Mouse (Mus musculus) telencephalon, adult 2 months (tissue): ENCODE results near the gene Grip1.
"Not testable (repeated sequence)": the region's sequence is repeated elsewhere in the genome, so short reads cannot be mapped to it uniquely, and the experiment has no call there.

Experiments used
- DNase-seq: peaks from one replicate; pipeline ENCODE4 v3.0.0-alpha.2; 2011; ENCODE audit warnings: low read depth, low spot score

The Grip1 gene

DNA sequence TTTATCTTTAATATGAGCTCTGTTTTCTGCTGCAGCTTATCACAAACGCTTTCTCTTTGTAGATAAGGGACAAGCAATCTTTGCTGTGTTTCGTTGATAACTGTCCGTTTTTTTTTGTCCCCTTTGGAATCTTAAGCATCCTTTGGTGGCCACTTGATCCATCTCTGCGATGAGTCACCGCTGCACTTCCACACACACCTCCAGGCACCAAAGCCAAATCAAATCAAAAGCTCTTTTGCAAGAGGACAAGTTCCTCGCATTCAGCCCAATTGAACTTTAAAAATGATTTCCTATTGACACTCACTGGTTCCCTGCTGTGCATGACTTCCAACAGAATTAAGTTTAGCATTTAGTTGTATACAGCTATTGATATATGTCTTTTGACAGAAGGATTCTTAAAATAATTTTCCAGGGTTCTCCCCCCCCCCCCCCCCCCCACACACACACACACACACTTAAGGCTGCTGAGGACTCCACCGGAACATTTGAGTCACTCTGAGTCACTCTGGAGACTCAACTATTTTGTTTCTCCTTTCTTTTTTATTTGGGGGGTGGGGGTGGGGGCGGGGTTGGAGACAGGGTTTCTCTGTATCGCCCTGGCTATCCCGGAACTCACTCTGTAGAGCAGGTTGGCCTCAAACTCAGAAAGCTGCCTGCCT, 607.1 kb downstream of the Grip1 start:
- DNase-seq, result no peak

DNA sequence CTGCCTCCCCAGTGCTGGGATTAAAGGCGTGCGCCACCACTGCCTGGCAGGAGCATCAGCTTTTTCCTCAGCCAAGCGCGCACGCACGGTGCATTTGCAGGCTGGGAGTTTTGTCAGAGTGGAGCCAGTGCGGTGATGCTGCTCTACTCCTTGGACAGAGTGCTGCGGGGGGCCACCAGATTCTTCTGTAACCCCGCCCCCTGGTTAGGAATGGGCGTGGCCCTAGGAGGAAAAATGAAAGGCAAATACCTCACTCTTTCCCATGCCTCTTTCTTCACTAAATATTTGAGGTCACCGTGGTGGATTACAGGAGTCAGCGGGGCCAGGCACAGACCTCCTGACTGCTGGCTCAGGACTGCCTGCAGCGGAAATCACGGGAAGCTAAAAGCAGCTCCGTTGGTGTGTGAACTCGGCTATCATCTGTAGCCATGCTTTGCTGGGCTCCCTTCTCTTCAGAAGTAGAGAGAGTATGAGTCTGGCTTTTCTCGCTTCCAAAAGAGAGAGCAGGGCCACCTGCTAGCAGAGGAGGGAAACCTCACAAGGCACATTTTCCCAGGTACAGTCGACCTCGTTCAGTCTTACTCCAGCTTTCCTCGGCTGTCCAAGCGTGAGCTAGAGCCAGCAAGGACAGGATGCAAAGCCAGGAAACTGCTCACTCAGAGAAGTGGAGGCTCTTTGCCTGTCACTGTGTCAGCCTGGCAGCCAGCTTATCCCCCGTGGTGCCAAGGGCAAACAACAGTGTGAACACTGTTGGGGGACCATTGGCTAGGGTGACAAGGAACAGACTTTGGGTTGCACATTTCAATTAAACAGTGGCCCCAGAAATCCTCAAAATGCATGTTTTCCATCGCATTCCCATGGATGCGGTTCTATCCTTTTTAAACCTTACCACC, 607.9 kb downstream of the Grip1 start:
- no peak for DNase-seq

DNA sequence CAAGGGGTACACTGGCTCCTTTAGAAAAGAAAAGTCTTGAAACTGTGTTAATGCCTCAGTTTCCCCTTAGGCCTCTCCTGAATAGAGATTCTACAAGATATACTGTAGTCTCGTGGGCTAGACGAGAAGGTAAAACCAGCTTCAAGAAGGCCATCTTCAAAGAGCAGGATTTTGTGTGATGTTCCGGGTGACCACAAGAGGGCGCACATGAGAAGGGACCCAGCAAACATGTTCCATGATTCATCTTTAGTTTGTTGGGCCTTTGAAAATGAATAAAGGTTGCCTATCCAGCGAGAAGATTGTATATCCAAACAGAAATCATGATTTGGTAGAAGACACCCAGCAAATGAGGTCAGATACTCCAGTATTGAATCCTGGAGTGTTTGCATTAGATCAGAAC, 610.8 kb downstream of the Grip1 start:
- DNase-seq, result peak; percentile 23

DNA sequence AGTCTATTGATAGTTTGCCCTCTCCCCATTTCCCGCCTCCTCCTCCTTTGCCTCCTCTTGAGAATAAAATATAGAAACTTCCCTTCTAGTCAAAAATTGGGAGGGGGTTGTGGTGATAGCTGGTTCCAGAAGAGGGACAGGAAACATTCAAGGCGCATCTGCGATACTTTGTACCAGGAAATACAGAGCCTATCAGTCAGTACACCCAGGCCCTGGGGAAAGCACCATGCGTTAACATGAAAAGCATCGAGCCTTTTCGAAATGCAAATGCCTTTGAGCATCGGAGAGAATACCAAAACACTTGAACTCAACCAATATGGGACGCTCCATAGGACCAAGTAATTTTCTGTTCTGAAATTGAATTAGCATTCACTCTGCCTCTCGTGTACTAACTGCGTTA, 612.7 kb downstream of the Grip1 start:
- DNase-seq, result no peak

DNA sequence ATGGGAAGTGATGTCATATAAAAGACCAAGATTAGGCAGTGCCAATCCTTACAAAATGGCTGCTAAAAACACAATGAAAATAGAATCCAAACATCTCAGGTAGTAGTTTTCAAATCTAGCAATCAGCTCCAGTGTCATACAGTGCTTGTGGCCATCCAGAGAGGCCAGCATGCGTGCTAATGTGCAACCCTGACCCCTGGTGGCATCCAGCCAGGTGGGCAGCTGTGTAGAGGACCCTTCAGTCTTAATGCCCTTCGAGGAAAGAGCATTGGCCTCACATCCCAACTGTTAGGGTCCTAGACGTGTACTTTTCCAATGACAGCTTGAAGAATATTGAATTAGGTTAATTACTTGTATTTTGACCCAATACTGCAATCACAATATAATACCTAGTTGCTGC, 624.2 kb downstream of the Grip1 start:
- DNase-seq, result no peak

DNA sequence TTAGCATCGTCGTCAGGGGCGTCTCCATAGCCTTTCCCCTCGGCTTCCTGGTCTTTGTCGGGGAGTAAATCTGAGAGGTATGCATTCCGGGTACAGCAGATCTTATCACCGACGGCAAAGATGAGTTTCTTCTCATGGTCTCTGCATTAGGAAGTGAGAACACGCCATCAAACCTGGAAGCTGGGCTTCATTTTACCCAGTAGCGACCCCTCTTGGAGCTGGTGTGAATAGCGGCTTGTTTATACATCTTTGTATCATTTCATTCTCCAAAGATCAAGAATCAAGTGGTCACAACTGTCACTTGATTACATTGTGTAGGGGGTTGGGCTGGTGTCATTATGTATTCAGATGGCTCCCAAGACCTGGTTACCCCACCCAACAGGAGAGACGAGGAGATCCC, 638.9 kb downstream of the Grip1 start:
- DNase-seq, result no peak

DNA sequence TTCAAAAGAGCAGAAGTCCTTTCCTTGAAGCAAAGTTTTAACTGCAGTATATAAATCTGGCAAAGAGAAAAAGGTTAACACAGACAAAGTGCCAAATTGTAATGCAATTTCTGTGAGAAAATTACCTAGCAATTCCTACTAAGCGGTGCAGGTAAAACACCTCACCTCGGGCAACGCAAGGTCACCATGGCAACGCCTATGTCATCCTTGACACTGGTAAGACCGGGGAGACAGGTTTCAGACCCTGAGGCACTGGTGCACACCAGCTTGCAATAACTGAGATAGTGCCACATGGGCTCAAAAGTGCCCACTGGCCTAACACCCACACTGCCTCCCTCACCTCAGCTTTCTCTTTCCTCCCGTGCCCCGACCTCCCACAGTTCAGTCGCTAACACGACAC, 641.5 kb downstream of the Grip1 start:
- DNase-seq, result no peak

DNA sequence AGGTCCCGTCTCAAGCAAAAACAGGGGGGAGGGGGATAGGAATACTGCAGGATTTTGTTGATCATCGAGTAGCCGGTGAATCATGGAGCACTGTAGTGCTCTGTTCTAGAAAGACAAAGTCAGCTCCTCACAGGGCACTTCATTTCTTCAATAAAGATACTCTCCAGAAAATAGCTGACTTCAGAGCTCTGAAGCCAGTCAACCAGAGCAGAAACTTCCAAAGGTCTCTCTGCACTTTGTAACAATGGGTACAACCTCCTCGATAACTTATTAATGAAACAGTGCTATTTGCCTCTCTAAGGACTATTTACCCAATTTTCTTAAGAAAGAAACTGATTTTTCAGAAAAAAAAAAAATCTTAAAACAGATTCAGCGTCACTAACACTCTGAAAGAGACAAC, 642.1 kb downstream of the Grip1 start:
- DNase-seq, result no peak

DNA sequence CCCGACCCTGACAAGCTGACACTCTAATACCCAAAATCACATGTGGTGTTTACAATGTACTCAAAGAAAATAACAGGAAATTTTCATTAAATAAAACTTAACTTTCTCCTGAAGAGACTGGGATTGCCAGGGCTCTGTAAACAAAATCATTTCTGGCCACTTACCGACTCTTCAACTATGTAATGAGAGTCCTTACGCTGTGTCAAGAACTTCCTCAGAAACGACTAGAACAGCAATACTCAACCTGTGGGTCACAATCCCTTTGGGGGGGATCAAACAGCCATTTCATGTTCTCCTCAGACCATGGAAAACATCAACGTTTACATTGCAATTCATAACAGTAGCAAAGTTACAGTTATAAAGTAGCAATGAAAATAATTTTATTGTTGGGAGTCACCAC, 643.9 kb downstream of the Grip1 start:
- no peak for DNase-seq

DNA sequence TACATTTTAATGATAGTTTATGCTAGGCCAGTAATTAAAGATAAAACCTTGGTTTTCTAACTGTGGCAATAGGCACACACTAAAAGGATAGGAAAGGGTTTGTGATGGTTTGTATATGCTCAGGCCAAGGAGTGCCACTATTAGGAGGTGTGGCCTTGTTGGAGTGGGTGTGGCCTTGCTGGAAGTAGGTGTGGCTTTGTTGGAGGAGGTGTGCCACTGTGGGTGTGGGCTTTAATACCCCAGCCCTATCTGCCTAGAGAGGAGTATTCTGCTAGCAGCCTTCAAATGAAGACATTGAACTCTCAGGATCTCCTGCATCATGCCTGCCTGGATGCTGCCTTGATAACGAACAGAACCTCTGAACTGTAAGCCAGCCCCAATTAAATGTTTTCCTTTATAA, 647.2 kb downstream of the Grip1 start:
- no peak for DNase-seq

DNA sequence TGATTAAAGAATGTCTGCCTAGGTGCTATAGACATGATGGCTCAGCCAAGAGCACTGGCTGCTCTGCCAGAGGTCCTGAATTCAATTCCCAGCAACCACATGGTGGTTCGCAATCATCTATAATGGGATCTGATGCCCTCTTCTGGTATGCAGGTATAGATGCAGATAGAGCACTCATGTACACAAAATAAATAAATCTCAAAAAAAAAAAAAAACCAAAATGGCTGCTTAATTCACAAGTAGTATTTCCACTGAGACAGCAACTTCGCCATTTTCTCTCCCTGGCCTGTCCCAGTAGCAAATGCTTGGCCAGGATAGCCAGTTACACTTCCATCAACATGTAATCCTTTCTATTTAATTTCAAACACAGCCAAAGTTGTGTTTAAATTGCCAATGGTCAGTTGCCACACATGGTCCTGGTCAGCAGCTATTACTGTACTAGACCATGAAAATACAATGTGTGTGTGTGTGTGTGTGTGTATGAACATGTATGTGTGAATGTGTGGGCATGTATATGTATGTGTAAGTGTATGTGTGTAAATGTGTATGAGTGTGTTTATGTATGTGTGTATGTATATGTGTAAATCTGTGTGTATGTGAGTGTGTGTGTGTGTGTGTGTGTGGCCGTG, 658.2 kb downstream of the Grip1 start:
- no peak for DNase-seq

DNA sequence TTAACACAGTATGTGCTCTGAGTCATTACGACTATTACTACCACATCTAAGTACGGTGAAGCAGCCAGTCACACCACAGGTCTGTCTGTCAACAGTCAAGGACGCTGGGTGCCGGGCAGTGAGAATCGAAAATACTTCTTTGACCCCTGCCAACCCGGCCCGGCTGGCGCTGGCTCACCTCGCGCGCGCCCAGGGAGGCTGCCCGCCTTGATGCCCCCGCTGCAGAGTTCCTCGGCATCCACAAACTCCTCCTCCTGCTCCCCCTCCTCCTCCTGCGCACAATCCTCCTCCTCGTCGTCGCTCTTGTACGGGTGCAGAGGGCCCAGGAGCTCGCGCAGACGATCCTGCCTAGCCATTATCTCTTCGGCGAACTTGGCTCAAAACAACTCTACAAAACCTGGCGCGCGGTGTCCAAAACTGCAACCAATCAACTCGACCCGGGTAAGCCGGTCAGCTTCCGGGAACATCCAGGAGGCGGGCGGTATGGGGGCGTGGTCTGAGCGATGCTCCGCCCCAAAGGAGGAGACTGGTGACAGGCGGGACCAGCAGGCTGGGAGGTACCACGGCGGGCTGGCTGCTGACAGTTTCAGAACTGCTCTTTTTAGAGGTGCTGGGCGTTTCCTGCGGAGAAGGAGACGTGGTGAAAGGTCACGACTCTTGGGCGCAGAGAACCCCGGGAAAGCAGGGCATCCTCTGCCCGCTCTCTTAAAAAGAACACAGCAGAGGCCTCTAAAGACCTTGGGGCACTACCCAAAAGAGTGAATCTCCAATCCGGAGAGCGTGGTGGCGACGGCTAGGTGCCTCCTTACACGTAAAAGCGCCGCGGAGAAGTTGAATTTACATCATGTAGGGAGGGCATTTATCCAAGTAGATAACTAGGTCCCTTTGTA, 659.1 kb downstream of the Grip1 start, which contains the start of gene Helb:
Gene Helb, minus strand, starts transcription at position 481 of the 890 bp plus-strand sequence.
- peak; percentile 88 for DNase-seq

DNA sequence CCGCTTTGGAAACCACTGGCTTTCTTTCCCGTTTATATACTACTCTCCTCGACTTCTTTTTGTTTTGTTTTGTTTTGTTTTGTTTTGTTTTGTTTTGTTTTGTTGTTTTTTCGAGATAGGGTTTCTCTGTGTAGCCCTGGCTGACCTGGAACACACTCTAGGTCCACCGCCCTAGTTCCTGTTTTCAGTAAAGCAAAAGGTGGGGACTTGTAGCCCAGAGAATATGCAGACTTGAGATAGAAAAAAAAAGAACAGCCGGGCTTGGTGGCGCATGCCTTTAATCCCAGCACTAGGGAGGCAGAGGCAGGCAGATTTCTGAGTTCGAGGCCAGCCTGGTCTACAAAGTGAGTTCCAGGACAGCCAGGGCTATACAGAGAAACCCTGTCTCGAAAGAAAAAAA, 659.9 kb downstream of the Grip1 start:
- DNase-seq, result not testable (repeated sequence)

DNA sequence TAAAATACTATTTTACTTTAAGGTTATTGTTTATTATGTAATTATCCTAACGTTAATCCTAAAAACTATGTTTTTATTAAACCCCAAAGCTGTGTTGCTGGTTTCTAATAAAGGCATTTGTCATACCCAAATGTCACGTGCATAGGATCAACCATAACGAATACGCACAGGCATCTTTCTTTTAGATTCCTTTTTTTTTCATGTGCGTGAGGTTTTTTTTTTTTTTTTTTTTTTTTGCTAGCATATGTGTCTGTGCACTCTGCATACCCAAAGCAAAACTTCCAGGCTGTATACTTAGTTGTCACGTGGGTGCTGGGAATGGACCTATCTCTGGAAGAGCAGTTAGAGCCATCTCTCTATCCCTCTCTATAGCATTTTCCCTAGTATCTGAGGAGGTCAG, 660.4 kb downstream of the Grip1 start:
- no peak for DNase-seq

DNA sequence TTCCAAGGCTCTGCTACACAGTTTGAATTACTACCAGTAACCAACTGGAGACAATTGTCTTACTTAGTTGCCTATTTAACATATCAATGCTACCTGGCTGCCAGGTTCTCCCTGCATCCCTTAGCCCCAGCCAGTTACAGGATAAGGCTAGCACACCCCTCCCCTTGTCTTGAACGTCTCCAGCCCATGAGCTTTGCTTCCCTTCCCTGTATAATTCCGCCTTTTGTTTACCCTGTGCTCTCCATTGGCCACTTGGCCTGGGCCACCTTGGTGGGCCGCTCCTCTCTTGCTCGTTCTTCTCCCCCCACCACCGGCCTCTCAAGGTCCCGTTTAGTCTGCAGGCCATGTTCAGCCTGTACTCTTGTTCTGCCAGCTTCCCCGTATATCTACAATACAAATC, 660.9 kb downstream of the Grip1 start:
- no peak for DNase-seq

DNA sequence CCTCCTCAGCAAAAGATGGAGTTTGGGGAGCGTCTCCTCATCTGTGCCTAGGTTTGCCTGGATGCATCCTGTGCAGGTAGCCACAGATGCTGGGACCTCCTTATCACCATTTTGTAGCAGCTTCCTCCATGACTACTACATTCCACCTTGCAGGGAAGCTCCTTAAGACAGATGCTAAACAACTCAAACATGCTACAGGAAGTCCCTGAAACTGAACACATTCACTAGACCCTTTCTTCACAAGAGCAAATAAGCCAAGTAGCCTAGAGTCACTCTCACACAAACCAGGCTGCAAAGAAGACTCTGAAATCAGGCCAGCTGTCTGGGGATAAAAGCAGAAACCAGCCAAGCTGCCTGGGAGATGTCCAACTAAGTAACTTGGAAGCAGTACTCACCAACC, 661.6 kb downstream of the Grip1 start:
- DNase-seq, result no peak

DNA sequence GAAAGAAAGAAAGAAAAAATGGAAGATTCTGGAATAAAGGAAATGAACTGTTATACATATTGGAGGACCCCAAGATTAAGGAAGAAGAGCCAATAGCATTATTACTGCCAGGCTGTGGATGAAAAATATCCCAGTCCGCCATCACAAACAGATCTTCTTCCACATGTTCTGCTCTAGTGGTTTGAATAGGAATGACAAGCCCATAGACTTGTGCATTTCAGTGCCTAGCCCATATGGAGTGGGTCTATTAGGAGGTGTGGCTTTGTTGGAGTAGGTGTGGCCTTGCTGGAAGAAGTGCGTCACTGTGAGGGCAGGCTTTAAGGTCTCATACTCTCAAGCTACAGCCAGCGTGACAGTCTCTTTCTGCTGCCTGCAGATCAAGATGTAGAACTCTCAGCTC, 670.1 kb downstream of the Grip1 start:
- no peak for DNase-seq

DNA sequence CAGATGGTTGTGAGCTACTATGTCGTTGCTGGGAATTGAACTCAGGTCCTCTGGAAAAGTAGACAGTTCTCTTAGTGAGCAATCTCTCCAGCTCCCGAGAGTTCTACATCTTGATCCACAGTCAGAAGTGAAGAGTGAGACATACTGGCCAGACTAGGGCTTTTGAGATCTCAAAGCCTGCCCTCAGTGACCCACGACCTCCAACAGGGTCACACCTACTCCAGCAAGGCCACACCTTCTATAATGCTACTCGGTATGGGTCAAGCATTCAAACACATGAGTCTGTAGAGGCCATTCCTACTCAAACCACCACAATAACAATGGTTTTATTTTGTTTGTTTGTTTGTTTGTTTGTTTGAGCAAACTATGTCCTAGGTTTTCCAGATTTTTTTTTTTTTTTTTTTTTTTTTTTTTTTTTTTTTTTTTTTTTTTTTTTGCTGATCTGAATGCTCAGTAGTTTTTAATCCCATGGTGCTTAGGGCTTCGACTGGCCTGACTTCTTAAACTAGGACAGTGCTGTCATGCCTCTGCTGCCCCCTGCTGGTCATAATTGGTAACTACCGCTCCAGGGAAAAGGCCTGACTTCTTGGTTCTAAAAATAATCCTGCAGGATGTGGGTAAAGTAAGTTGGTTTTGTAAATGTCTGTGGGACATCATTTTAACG, 671.3 kb downstream of the Grip1 start:
- DNase-seq, result peak; percentile 62

DNA sequence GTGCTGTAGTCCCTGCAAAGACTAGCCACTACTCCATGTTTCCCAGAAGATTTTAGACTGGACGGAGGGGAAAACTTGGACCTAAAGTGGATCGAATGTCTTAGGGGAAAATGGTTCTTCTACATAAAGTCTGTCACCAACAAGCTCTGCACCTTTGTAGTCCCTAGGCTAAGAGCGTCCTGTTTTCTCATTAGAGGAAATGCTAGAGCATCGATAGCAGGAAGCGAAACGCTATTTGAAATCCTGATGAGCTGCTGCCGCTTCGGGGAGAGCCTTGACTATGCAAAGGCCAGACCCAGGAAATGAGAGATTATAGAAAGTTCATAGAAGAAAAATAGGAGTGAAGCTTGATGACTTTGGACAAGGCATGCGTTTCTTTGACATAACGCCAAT, 671.8 kb downstream of the Grip1 start:
- no peak for DNase-seq

DNA sequence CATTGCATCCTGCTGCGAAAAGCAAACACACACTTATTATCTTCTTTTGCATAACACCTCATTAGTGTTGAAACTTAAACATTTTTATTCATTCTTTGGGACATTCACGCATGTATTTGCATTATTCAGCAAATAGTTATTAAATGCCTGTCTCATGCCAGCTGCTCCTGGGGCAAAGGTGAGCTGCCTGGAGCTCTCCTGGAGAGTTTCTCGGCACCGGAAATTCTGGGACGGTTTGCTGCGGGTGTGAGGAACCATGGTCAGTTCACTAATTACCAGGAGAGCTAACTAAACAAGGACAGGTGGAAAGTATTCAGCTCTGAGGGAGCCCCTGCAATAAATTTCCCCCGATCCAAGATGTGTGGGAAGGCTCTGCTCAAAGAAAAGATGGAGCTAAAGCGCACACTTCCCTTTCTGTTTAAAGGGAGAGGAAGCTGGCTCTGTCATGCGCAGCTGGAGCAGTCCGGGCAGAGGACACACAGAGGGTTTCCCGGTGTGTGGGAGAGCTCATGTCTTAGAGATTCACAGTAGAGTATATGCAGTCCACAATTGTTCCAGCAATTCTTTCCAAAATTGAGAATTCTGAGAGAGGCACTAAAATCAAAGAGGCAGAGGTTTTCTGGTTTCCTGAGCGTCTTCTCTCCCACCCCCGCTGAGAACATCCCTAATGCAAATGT, 675.1 kb downstream of the Grip1 start:
- DNase-seq, result no peak

DNA sequence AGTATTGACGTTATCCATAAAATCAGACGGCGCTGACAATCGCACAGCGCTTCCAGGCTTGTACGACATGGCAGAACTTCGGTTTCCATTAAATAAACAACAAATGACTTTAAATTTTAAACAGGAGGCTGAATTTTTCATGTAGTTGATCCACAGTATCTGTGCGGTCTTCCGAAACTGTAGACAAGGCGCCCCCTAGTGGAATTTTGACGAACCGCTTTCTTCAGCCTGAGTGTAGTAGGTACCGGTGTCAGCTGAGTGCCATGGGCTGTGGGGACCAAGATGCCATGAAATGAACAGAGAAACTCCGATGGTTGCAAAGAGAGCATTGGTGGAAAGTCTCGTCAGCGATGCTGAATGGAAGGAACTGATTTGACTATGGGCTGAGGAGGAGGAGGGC, 677.0 kb downstream of the Grip1 start:
- no peak for DNase-seq
